Mouse (Mus musculus): ENCODE measurements around the gene Otulinl.

- TF ChIP-seq CTCF (conservative IDR thresholded peaks at IDR 0.05 in 1 of 2, IDR thresholded peaks at IDR 0.05 in 1 of 2; ENCODE audit: low read depth in 2 of 2, low read length in 2 of 2), result no peak
- TF ChIP-seq POLR2A (IDR thresholded peaks at IDR 0.05; ENCODE audit: low read depth, low read length), result no peak
- no peak for TF ChIP-seq RAD21 (IDR thresholded peaks at IDR 0.05; ENCODE audit: low read depth, low read length)
- TF ChIP-seq CHD2 (IDR thresholded peaks at IDR 0.05; ENCODE audit: low read length), result no peak
- TF ChIP-seq MXI1 (IDR thresholded peaks at IDR 0.05; ENCODE audit: low read depth, low read length), result no peak
- TF ChIP-seq BHLHE40 (IDR thresholded peaks at IDR 0.05; ENCODE audit: low read depth, low read length), result no peak
- TF ChIP-seq EP300 (IDR thresholded peaks at IDR 0.05; ENCODE audit: low read length), result no peak
- TF ChIP-seq TCF12 (IDR thresholded peaks at IDR 0.05; ENCODE audit: low read depth, low read length), result no peak
- no peak for TF ChIP-seq GABPA (IDR thresholded peaks at IDR 0.05; ENCODE audit: insufficient replicate concordance, low read depth, low read length)
- TF ChIP-seq PAX5 (IDR thresholded peaks at IDR 0.05; ENCODE audit: low read length), result no peak
- TF ChIP-seq ZNF384 (IDR thresholded peaks at IDR 0.05; ENCODE audit: low read depth, low read length), result no peak
- no peak for TF ChIP-seq CHD1 (IDR thresholded peaks at IDR 0.05; ENCODE audit: low read depth, low read length)
These were observed 43.7 kb upstream of the Otulinl start for GRCm38 (mm10) chr15:27724796-27725680.
